Mouse (Mus musculus) CD4-positive helper T cell, adult 2 months (primary cell): ENCODE measurements at regions not wholly inside any gene's neighbourhood (a gene's known extent, or its start where the extent isn't known, plus 50 kb on each side); places are given as distances from the start of the nearest gene placed in this dataset.

Source experiments
- DNase-seq: peaks from one replicate; pipeline ENCODE4 v3.0.0-alpha.2; 2012; ENCODE audit warnings: low read depth, missing footprints, low spot score

GRCm38 (mm10) chr9:118323796-118324195, 154.2 kb upstream of the Eomes start:
- no peak for DNase-seq

- DNase-seq, result no peak
Measured at GRCm38 (mm10) chr9:118326656-118327055, 151.4 kb upstream of the Eomes start.

- no peak for DNase-seq
Measured at GRCm38 (mm10) chr9:118327904-118328303, 150.1 kb upstream of the Eomes start.

GRCm38 (mm10) chr9:118341401-118341800, 136.6 kb upstream of the Eomes start:
- DNase-seq, result no peak

GRCm38 (mm10) chr9:118354911-118355310, 123.1 kb upstream of the Eomes start:
- DNase-seq, result no peak

GRCm38 (mm10) chr9:118357406-118357805, 120.6 kb upstream of the Eomes start:
- peak; percentile 27 for DNase-seq

- no peak for DNase-seq
Measured at GRCm38 (mm10) chr9:118363929-118364328, 114.1 kb upstream of the Eomes start.

- no peak for DNase-seq
Measured at GRCm38 (mm10) chr9:118365431-118365830, 112.6 kb upstream of the Eomes start.

GRCm38 (mm10) chr9:118367314-118367713, 110.7 kb upstream of the Eomes start:
- no peak for DNase-seq

- no peak for DNase-seq
Measured at GRCm38 (mm10) chr9:118370581-118370980, 107.4 kb upstream of the Eomes start.

- DNase-seq, result peak; percentile 30
Measured at GRCm38 (mm10) chr9:118374680-118375079, 103.3 kb upstream of the Eomes start.

- no peak for DNase-seq
Measured at GRCm38 (mm10) chr9:118379055-118379454, 99.0 kb upstream of the Eomes start.

- no peak for DNase-seq
Measured at GRCm38 (mm10) chr9:118382532-118382931, 95.5 kb upstream of the Eomes start.

GRCm38 (mm10) chr9:118384610-118385009, 93.4 kb upstream of the Eomes start:
- no peak for DNase-seq

- no peak for DNase-seq
Measured at GRCm38 (mm10) chr9:118387631-118388030, 90.4 kb upstream of the Eomes start.

- no peak for DNase-seq
Measured at GRCm38 (mm10) chr9:118389481-118390334, 88.3 kb upstream of the Eomes start.

GRCm38 (mm10) chr9:118390679-118391078, 87.3 kb upstream of the Eomes start:
- peak; percentile 46 for DNase-seq

- no peak for DNase-seq
Measured at GRCm38 (mm10) chr9:118391715-118392114, 86.3 kb upstream of the Eomes start.

GRCm38 (mm10) chr9:118392796-118393195, 85.2 kb upstream of the Eomes start:
- peak; percentile 42 for DNase-seq

GRCm38 (mm10) chr9:118393567-118393966, 84.4 kb upstream of the Eomes start:
- DNase-seq, result no peak

- DNase-seq, result peak; percentile 67
Measured at GRCm38 (mm10) chr9:118396425-118397053, 81.5 kb upstream of the Eomes start.

- no peak for DNase-seq
Measured at GRCm38 (mm10) chr9:118400520-118400919, 77.5 kb upstream of the Eomes start.

- no peak for DNase-seq
Measured at GRCm38 (mm10) chr9:118401170-118401569, 76.8 kb upstream of the Eomes start.
